Mouse (Mus musculus): ENCODE results near the gene Ddc. TPM values are rescaled to one million over a fixed set of nuclear protein-coding genes. Genes with fewer than 3 reads are reported as not detected.

Ddc gene
- polyA plus RNA-seq, 1 experiment from 2014 or later, result 4.9 TPM

DNA sequence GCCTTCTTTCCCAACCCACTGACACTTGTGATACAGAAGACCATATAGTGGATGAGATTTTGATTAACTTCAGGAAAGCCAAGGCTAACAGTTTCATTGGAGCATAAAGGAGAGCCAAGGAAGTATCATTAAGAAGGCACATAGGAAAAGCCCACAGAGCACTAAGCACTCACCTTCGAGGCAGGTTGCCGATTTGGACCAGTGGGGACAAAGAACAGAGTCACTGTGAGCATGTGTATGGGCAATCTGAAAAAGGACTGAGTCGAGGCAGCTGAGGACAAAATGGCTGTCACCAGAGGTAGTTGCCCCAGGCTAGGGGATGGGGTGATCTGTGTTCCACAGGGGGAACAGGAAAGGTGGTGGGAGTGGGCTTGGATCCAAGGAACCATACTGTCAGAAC is 552 bp upstream of the Ddc start:
- 88% methylated on average over 3 of the region's 3 CpGs for WGBS
- Histone ChIP-seq H3K9me3 (no peaks in the 10 kb centered on the region), H3K4me3 (no peak overlapping the region), H3K4me1 (no peaks in the 10 kb centered on the region), H3K27ac (no peak overlapping the region), H3K9ac (no peak overlapping the region), H3K27me3 (replicated peaks) (no peaks in the 10 kb centered on the region), H3K36me3 (no peaks in the 10 kb centered on the region), H3K4me2 (replicated peaks) (no peak overlapping the region)
- no peak for ATAC-seq (ENCODE audit: low FRiP score, low read depth)

DNA sequence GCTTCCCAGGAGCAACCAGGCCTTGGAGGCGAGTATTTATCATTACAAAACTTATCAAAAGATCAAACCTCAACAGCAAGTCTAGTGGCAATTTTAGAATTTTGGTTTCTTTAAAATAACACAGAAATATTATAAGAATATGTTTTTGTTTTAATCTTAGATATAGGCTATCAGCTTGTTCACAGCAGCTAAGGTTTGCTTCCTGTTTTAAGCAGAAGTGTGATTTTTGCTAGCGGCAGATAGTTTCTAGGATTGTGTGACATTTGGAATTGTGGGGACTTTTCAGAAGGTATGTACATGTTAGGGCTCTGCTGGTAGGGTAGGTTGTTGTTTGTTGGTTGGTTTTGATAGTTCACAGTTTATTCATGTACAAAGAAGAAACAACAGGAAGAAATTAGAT is 2.5 kb downstream of the Ddc start:
- no peaks in the 10 kb centered on the region for H3K4me1 ChIP-seq
- no peaks in the 10 kb centered on the region for H3K27me3 ChIP-seq (replicated peaks)
- no peak overlapping the region for H3K4me2 ChIP-seq (replicated peaks)
- no peak overlapping the region for H3K9ac ChIP-seq
- no peak overlapping the region for H3K4me3 ChIP-seq
- no peak for ATAC-seq (ENCODE audit: low FRiP score, low read depth)
- 92% methylated on average over 2 of the region's 2 CpGs for WGBS
- no peaks in the 10 kb centered on the region for H3K36me3 ChIP-seq
- no peak overlapping the region for H3K27ac ChIP-seq
- H3K9me3 ChIP-seq, result no peaks in the 10 kb centered on the region

DNA sequence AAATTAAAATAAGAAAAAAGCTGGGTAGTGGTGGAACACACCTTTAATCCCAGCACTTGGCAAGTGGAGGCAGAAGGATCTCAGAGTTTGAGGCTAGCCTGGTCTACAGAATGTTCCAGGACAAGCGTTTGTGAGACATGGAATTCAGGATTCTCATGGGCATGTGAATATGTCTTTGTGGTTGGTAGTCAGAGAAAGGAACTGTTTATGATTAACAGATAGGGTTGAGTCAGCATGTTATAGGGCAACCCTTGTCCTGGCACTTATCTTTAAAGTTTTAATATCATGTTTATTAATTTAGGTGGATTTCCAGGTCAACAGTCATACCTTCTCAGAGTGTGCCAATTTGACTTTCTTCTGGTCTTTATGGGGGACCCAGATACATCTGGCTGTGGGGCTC is 4.2 kb downstream of the Ddc start:
- Histone ChIP-seq H3K36me3 (no peaks in the 10 kb centered on the region), H3K4me3 (no peak overlapping the region), H3K4me2 (replicated peaks) (no peak overlapping the region), H3K27me3 (replicated peaks) (no peaks in the 10 kb centered on the region), H3K27ac (no peak overlapping the region), H3K9ac (no peak overlapping the region), H3K4me1 (peaks cover 4% of the 10 kb centered on the region), H3K9me3 (no peaks in the 10 kb centered on the region)
- 86% methylated on average over 1 of the region's 1 CpGs for WGBS
- ATAC-seq (ENCODE audit: low FRiP score, low read depth), result no peak

DNA sequence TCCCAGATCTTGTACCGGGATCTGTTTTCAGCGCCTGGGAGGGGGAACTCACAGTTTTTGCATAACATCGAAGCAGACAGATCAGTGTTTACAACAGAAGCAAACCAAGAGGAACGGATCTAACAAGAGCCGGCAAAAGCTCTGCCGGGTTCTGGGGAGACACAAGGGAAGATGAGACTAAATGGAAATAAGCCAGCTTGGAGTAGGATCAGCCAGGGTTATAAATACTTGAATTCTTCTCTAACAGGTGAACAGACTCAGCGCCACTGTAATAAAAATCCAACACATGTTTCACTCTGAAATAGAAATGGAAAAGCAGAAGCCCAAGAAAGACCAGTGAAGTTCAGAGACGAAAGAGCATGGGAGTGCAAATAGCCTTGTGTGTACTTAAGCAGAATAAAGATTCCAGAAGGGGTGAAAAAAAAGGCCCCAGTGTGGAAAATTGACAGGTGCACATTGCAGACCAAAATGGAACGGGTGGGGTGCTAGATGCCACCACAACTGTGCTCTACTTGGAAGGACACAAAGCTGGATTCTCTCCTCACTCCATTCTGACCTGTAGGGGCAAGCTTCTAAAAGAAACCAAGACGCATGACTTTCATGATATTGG is 4.8 kb downstream of the Ddc start:
- no peaks in the 10 kb centered on the region for H3K27me3 ChIP-seq (replicated peaks)
- no peak overlapping the region for H3K27ac ChIP-seq
- WGBS, result 62% methylated on average over 10 of the region's 10 CpGs
- H3K9ac ChIP-seq, result no peak overlapping the region
- H3K4me1 ChIP-seq, result peaks cover 4% of the 10 kb centered on the region
- H3K4me3 ChIP-seq, result no peak overlapping the region
- H3K36me3 ChIP-seq, result no peaks in the 10 kb centered on the region
- H3K9me3 ChIP-seq, result no peaks in the 10 kb centered on the region
- ATAC-seq (ENCODE audit: low FRiP score, low read depth), result no peak
- no peak overlapping the region for H3K4me2 ChIP-seq (replicated peaks)

DNA sequence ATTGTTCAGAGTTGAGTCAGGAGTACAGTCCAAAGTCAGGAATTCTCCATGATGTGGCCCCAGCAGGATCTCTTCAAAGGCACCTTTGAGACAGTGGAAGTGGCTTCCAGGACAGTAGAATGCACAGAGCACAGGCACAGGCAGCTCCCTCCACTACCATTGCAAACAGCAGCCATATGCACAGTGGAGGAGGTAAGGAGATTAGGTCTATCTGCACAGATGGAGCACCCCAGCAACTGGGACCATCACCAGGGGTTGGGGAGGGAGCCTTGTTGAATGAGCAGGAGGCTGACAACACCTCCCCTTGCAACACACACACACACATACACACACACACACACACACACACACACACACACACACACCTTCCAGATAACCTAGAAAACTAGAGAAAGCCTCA is 6.1 kb downstream of the Ddc start:
- H3K27me3 ChIP-seq (replicated peaks), result no peaks in the 10 kb centered on the region
- no peaks in the 10 kb centered on the region for H3K9me3 ChIP-seq
- no peaks in the 10 kb centered on the region for H3K36me3 ChIP-seq
- no peak for ATAC-seq (ENCODE audit: low FRiP score, low read depth)
- no peak overlapping the region for H3K4me2 ChIP-seq (replicated peaks)
- no peak overlapping the region for H3K4me3 ChIP-seq
- H3K27ac ChIP-seq, result no peak overlapping the region
- no peak overlapping the region for H3K9ac ChIP-seq
- H3K4me1 ChIP-seq, result peaks cover 5% of the 10 kb centered on the region

DNA sequence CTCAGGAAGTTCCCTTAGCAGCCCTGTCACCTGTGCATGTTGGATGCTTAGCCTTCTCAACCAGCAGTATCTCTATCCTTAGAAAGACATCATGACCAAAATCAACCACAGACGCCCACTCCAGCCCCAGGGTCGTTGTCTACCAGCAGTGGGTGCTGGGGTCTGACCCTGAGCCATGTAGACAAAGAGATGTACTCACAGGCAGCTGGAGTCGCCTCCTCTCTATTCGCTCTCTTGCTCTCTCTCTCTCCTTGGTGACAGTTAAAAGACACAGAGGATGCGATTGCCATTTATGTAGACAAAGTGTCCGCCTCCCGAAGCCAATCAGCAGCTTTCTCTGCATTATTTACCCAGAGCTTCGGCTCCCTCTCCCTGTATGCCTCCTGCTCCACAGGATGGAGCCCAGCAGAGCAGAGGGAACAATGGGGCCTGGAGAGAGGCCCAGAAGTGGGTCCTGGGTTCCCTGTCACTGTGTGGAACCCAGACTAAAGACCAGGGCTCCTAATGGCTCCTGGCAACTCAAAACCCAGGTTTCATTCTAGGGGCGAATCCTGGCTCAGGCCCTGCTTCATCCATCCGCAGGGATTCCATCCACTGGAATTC is 7.7 kb downstream of the Ddc start:
- H3K4me1 ChIP-seq, result peaks cover 15% of the 10 kb centered on the region
- no peaks in the 10 kb centered on the region for H3K36me3 ChIP-seq
- no peaks in the 10 kb centered on the region for H3K27me3 ChIP-seq (replicated peaks)
- no peak overlapping the region for H3K27ac ChIP-seq
- H3K4me2 ChIP-seq (replicated peaks), result peak overlapping the region; percentile 9; the same call in 1 of the 2 replicates
- no peaks in the 10 kb centered on the region for H3K9me3 ChIP-seq
- H3K9ac ChIP-seq, result no peak overlapping the region
- peak; percentile 51; the same call in 1 of the 2 replicates for ATAC-seq (ENCODE audit: low FRiP score, low read depth)
- H3K4me3 ChIP-seq, result no peak overlapping the region
- 48% methylated on average over 10 of the region's 10 CpGs for WGBS

DNA sequence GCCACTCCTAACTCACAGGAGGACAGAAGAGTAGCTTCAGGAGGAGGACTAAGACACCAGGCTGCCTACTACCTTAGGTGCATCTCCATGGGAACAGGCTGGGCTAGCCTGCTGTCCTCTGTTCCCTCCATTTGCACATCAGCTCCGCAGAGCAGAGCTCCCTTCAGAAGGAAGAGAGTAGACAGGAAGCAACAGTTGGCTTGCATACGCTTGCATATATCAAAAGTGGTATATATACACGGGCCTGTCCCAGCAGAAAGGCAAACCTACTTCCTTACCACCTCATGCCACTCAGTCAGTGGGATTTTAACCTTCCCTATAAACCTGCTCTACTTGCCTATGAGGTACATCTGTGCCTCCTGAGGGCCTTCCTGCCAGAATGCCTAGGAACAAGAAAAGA is 9.2 kb downstream of the Ddc start:
- H3K36me3 ChIP-seq, result no peaks in the 10 kb centered on the region
- no peak for ATAC-seq (ENCODE audit: low FRiP score, low read depth)
- H3K9me3 ChIP-seq, result no peaks in the 10 kb centered on the region
- H3K4me3 ChIP-seq, result no peak overlapping the region
- no peak overlapping the region for H3K4me2 ChIP-seq (replicated peaks)
- H3K27ac ChIP-seq, result no peak overlapping the region
- H3K4me1 ChIP-seq, result peaks cover 21% of the 10 kb centered on the region
- WGBS, result 84% methylated on average over 3 of the region's 3 CpGs
- no peak overlapping the region for H3K9ac ChIP-seq
- no peaks in the 10 kb centered on the region for H3K27me3 ChIP-seq (replicated peaks)

DNA sequence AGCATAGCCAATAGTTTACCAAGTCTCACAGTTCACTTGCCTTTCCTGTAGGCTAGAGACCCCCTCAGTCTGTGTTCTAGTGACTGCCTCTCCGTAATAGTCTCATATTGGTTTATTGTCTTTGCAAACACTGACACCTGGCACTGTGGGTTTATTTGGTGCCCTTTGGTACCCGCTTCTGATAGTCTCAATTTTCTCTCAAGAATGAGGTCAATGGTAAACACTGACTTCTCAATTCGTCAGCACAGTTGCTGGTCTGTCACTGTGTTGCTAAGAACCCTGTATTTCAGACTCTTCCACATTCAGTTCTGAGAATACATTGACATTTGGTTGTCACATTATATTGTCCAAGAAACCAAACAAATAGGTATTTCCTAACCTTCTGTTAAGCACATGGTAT is 9.9 kb downstream of the Ddc start:
- H3K27me3 ChIP-seq (replicated peaks), result no peaks in the 10 kb centered on the region
- H3K9ac ChIP-seq, result no peak overlapping the region
- no peak overlapping the region for H3K4me3 ChIP-seq
- peaks cover 21% of the 10 kb centered on the region for H3K4me1 ChIP-seq
- no peaks in the 10 kb centered on the region for H3K9me3 ChIP-seq
- ATAC-seq (ENCODE audit: low FRiP score, low read depth), result no peak
- no peak overlapping the region for H3K27ac ChIP-seq
- H3K36me3 ChIP-seq, result no peaks in the 10 kb centered on the region
- 69% methylated on average over 3 of the region's 3 CpGs for WGBS
- H3K4me2 ChIP-seq (replicated peaks), result no peak overlapping the region

DNA sequence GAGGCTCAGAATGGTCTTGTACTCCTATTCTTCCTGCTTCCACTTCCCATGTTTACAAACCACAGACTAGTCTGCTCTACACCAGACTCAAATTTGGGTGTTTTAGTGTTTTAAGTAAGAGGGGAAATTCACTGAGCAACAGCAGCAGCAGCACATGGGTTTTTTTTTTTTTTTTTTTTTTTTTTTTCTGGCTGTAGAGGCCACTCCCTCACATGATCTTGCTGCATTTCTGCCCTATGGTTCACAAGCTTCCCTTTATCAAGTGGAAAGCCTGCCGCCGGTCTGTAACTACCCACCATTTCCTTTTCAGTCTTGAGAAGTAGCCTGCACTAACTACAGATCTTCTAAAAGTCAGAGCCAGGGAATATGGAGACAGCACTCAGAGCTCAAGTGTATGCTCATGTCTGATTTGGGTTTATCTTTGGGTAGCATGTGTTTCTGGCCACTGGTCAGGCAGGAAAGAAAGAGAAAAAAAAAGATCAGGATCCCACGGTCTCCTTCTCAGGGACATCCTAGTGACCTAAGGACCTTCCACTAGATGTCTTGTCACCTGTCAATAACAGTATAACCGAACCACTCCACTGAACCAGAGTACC is 11.4 kb downstream of the Ddc start:
- Histone ChIP-seq H3K4me2 (replicated peaks) (no peak overlapping the region), H3K4me3 (no peak overlapping the region), H3K36me3 (no peaks in the 10 kb centered on the region), H3K9ac (no peak overlapping the region), H3K27me3 (replicated peaks) (no peaks in the 10 kb centered on the region), H3K4me1 (peaks cover 21% of the 10 kb centered on the region), H3K9me3 (no peaks in the 10 kb centered on the region), H3K27ac (no peak overlapping the region)
- no peak for ATAC-seq (ENCODE audit: low FRiP score, low read depth)
- 49% methylated on average over 4 of the region's 4 CpGs for WGBS

DNA sequence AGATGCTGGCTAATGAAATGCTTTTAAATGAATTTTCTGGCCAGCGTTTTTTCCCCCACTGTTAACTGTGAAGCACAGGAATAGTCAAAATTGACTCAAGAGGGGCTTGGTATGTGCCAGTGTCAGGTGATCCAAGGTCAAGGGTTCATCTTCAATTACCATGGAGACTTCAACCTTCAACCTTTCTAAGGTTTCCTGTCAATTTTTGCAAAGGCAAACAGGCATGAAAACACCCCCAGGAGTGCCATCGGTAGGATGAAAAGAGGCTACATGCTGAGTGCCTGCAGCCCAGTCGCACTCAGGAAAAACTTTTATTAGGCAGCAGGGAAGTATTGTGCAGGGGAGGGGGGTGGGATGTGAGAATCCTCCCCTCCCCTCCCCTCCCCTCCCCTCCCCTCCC is 12.0 kb downstream of the Ddc start:
- no peak for ATAC-seq (ENCODE audit: low FRiP score, low read depth)
- Histone ChIP-seq H3K9ac (no peak overlapping the region), H3K27me3 (replicated peaks) (no peaks in the 10 kb centered on the region), H3K9me3 (no peaks in the 10 kb centered on the region), H3K4me1 (peaks cover 21% of the 10 kb centered on the region), H3K4me3 (no peak overlapping the region), H3K36me3 (no peaks in the 10 kb centered on the region), H3K4me2 (replicated peaks) (no peak overlapping the region), H3K27ac (no peak overlapping the region)
- WGBS, result 4% methylated on average over 3 of the region's 3 CpGs

DNA sequence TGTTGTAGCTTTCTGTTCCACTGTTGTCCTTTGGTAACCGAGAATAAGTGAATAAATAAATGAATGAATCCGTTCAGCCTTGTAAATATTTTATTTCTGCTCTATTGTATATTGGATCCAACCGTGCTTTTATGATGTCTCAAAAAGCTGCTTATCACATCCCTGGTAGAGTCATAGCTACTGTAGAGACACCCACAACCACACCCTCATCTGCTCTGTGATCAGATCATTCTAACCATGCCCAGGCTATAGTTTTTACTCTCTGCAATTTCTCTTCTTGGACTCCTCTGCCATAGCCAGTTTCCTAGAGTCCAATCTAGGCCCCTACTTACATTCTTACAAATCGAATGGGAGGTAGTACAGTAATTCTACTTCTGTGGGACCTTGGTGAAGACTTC is 12.7 kb downstream of the Ddc start:
- no peak overlapping the region for H3K4me2 ChIP-seq (replicated peaks)
- no peaks in the 10 kb centered on the region for H3K9me3 ChIP-seq
- H3K4me1 ChIP-seq, result peaks cover 19% of the 10 kb centered on the region
- H3K9ac ChIP-seq, result no peak overlapping the region
- 81% methylated on average over 4 of the region's 4 CpGs for WGBS
- no peak for ATAC-seq (ENCODE audit: low FRiP score, low read depth)
- H3K27me3 ChIP-seq (replicated peaks), result no peaks in the 10 kb centered on the region
- no peaks in the 10 kb centered on the region for H3K36me3 ChIP-seq
- H3K27ac ChIP-seq, result no peak overlapping the region
- H3K4me3 ChIP-seq, result no peak overlapping the region

DNA sequence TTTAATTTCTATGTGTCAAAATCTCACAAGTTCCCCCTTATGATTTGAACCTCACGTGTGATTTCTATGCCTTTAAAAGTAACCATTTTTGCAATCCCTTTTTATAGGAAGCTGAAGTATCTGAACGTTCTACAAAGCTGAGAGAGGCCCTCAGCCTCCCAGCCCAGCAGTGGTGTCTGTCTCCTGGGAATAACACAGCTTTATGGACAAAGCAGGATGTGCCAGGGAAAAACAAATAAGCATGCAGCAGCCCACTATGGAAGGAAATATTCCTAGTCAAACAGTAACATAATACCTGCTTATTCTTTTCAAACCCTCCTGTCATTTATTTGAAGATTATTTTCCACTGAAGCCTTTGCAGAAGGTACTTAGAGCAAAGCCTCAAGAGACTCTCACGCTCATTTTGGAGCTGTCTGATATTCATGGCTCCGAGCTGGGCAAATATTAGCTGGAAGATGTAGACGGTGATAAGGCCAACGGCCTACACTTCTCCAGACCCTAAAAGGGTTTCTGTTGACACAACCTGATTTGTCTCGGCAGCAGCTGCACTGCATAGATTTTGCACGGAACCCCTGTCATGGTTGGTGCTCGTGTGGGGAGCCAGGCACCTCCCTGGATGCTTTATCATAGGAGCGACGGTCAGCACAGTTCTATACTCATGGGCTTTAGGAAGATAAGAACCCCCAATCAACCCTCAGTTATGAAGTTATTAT is 13.3 kb downstream of the Ddc start:
- Histone ChIP-seq H3K9me3 (no peaks in the 10 kb centered on the region), H3K27me3 (replicated peaks) (no peaks in the 10 kb centered on the region), H3K27ac (no peak overlapping the region), H3K4me2 (replicated peaks) (no peak overlapping the region), H3K9ac (no peak overlapping the region), H3K4me3 (no peak overlapping the region), H3K36me3 (no peaks in the 10 kb centered on the region), H3K4me1 (peaks cover 17% of the 10 kb centered on the region)
- WGBS, result 40% methylated on average over 11 of the region's 11 CpGs
- no peak for ATAC-seq (ENCODE audit: low FRiP score, low read depth)
